Mouse (Mus musculus) kidney, adult 11 months (tissue): ENCODE data around the gene Lefty1.
A peak's percentile ranks its signal among the peaks of the same experiment; 100 is the strongest.
"Not testable (repeated sequence)": the region's sequence is repeated elsewhere in the genome, so short reads cannot be mapped to it uniquely, and the experiment has no call there.

ENCODE experiments used
- DNase-seq: peaks from one replicate; pipeline ENCODE4 v3.0.0; 2022

Gene Lefty1

DNA sequence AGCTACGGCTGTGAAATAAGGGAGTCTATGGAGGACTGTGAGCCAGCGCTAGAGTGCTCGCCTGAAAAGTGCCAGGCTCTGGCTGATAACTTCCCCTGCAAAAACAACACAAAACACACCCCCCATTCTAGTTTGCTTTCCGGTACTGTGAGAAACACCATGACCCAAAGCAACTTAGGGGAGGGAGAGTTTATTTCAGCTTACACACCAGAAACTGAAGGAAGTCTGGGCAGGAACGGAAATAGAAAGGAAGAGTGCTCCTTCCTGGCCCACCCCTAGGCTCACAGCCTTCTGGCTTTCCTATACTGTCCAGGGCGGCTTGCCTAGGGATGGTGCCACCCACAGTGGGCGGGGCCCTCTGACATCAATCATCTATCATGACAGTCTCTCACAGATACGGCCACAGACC is 22.2 kb downstream of the Lefty1 start:
- DNase-seq = peak; percentile 73

- DNase-seq = peak; percentile 40
Measured at GRCm38 (mm10) chr1:180957989-180958388, 23.2 kb downstream of the Lefty1 start.

DNA sequence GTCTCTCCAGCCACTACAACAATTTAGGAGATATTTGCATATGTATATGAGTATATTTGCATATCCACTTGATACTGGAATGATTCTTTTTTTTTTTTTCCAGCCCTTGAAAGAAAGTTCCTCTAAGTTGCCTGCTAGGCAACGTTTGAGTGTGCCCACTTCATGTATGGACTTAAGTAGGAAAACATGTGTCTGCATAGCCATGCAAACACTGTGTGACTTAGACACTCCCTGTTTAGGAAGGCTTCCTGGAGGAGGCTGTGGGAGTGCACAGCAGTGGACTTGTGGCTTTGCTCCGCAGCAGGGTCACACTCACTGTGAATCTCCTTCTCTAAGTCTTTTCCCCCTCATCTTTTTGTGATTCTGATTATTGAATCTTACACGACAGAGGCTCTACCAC is 24.0 kb downstream of the Lefty1 start:
- DNase-seq = no peak

GRCm38 (mm10) chr1:180965786-180966185 is 31.0 kb downstream of the Lefty1 start:
- no peak for DNase-seq

DNA sequence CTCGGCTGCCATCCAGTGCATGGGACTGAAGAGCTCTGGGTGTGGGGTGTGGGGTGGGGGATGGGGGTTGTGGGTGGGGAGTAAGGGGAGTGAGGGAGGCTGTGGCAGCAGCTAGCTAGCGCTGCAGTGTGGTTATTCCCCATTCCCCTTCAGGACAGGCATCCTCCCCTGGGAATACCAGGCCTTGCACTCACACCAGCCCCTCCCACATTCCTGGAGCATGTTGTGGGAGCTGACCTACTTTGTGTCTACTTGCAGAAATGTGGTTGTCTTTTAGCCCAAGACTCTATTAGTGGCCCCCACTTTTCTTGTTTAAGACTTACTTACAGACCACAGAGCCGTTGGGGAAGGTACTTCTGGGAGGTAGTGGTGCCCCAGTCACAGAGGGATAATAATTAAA is 31.7 kb downstream of the Lefty1 start:
- DNase-seq = peak; percentile 40

- no peak for DNase-seq
Measured at GRCm38 (mm10) chr1:180967261-180967660, 32.4 kb downstream of the Lefty1 start.

- no peak for DNase-seq
Measured at GRCm38 (mm10) chr1:180972941-180973340, 38.1 kb downstream of the Lefty1 start.

DNA sequence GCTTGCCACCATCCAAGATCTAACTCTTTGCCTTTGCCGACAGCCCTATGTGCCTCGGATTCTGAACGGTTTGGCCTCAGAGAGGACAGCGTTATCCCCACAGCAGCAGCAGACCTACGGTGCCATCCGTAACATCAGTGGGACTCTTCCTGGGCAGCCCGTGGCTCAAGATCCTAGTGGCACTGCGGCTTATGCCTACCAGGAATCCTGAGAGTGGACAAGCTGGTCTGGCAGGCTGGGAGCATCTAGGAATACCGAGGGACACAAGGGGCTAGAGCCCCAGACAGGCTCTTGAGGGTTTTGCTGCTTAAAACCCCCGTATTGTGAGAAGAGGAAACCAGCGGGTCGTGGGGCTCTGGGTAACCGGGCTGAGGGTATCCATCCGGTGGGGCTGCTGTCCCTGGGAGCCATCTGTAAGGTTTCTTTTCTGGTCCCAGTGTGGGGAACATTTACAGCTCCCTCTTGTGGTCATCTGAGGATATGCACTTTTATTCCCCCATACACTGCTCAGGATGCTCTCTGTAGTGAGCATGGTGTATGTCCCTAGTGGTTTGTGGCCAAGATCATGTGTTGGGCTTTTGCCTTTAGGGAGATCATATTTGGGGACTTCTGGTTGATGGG is 39.4 kb downstream of the Lefty1 start:
- DNase-seq = no peak

GRCm38 (mm10) chr1:180976110-180976679 is 41.4 kb downstream of the Lefty1 start:
- no peak for DNase-seq

- DNase-seq = no peak
Measured at GRCm38 (mm10) chr1:180979484-180980251, 44.8 kb downstream of the Lefty1 start.

- DNase-seq = no peak
Measured at GRCm38 (mm10) chr1:180980464-180980863, 45.6 kb downstream of the Lefty1 start.

GRCm38 (mm10) chr1:180981298-180982046 is 46.6 kb downstream of the Lefty1 start:
- DNase-seq = not testable (repeated sequence)

DNA sequence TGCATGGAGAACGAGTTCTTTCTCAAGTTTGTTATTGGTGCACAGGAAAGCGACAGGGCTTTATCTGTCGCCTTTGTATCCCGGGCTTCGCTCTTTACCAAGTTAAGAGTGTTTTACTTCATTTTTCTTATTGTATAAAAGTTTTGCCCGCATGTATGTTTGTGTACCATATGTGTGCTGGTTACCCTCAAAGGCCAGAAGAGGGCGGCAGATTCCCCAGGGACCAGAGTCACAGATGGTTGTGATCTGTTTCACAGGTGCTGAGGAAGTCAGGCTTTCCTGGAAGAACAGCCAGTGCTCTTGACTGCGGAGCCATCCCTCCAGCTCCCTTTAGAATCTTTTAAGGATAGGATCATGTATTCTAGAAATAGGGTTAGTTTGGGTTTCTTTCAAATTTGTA is 51.9 kb downstream of the Lefty1 start:
- no peak for DNase-seq

DNA sequence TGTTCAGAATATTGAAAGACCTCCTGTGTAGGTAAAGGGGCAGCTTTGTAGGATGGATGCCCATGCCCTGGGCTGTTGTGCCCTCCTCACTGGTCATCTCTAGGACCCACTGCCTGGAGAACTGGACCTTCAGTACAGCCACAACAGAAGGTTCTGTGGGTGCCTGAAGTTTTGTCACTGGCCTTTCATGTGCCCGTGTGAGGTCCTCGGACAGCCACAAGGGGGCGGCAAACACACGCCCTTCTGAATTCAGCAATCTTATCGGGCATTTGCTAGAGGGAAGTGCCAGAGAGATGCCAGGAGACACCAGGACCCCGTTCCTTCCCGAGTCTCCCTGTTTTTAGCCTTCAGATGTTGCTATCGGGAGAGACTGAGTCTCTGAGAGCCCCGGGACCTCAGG is 52.9 kb downstream of the Lefty1 start:
- DNase-seq = peak; percentile 40
